Mouse (Mus musculus) liver, embryonic 13.5 days (tissue): ENCODE results near the gene Eef1g. TPM values are rescaled to one million over a fixed set of nuclear protein-coding genes. Genes with fewer than 3 reads are reported as not detected.
A peak's percentile ranks its signal among the peaks of the same experiment; 100 is the strongest.
"Not testable (repeated sequence)": the region's sequence is repeated elsewhere in the genome, so short reads cannot be mapped to it uniquely, and the experiment has no call there.

ENCODE experiments used
- ATAC-seq: fragments of 200-750 bp; cut with Nextera tagmentation; 2 replicates; pipeline ENCODE4 v1.8.0; 2017; ENCODE audit warnings: low read depth, mild to moderate bottlenecking, moderate number of reproducible peaks, moderate library complexity
- DNase-seq: peaks from one replicate; pipeline ENCODE4 v3.0.0; 2022
- H3K27ac ChIP-seq: fragments of 300-500 bp; sonication (generic); 2 replicates; pipeline ENCODE4 v1.5.1; 2015; ENCODE audit warnings: moderate library complexity, mild to moderate bottlenecking, inconsistent platforms
- H3K27me3 ChIP-seq: fragments of 300-500 bp; sonication (generic); 2 replicates; pipeline ENCODE4 v1.6.1; 2015; ENCODE audit warnings: mild to moderate bottlenecking, inconsistent platforms
- H3K36me3 ChIP-seq: fragments of 300-500 bp; sonication (generic); 2 replicates; pipeline ENCODE4 v1.6.1; 2015; ENCODE audit warnings: mild to moderate bottlenecking, inconsistent platforms
- H3K4me1 ChIP-seq: fragments of 300-500 bp; sonication (generic); replicated peaks from 2 replicates; pipeline ENCODE4 v1.6.1; 2015; ENCODE audit warnings: inconsistent platforms
- H3K4me2 ChIP-seq: fragments of 300-500 bp; sonication (generic); 2 replicates; pipeline ENCODE4 v1.6.1; 2015; ENCODE audit warnings: inconsistent platforms, mild to moderate bottlenecking, moderate library complexity
- H3K4me3 ChIP-seq: fragments of 300-500 bp; sonication (generic); replicated peaks from 2 replicates; pipeline ENCODE4 v1.5.1; 2015; ENCODE audit warnings: mild to moderate bottlenecking, inconsistent platforms
- H3K9ac ChIP-seq: fragments of 300-500 bp; sonication (generic); 2 replicates; pipeline ENCODE4 v1.6.1; 2015; ENCODE audit warnings: mild to moderate bottlenecking, inconsistent platforms
- H3K9me3 ChIP-seq: fragments of 300-500 bp; sonication (generic); replicated peaks from 2 replicates; pipeline ENCODE4 v1.6.1; 2016; ENCODE audit warnings: inconsistent platforms
- WGBS: fragments of 180-500 bp; shearing (Covaris S2); methylation state at CpG from one replicate; pipeline ENCODE4 v1.1.7; 2015; ENCODE audit not compliant: insufficient replicate concordance; 5-methylcytosine and 5-hydroxymethylcytosine counted together
- polyA plus RNA-seq: library from polyadenylated mRNA; unstranded; fragments of >200 nt; fragmentation: Nextera tagmentation; extraction: Ambion mirVana; gene quantifications from 2 replicates; pipeline ENCODE4 v1.2.1, GENCODE M21; 2015

Eef1g gene
- polyA plus RNA-seq, 1 experiment from 2014 or later: 298 TPM

DNA sequence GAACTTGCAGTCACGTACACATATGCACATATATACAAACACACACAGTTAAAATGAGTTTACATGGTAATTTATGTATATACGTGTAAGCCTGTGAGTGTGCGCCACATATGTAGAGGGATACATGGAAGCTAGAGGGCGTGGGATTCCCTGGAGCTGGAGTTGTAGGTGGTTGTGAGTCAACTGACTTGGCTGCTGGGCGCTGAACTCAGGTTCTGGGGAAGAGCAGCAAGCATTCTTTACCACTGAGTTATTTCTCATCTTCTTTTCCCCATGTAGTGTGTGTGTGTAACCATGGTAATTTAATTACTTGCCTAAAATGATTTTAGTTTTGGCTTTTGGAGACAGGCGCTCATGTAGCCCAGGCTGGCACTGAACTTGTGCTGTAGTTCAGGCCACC, 29.8 kb downstream of the Eef1g start:
- H3K9ac ChIP-seq: no peak overlapping the region
- 75% methylated on average over 6 of the region's 6 CpGs for WGBS
- no peak overlapping the region for H3K4me3 ChIP-seq
- no peak overlapping the region for H3K27ac ChIP-seq
- H3K36me3 ChIP-seq: no peaks in the 10 kb centered on the region
- DNase-seq (no peak), ATAC-seq (no peak)
- H3K9me3 ChIP-seq: no peaks in the 10 kb centered on the region
- no peak overlapping the region for H3K4me2 ChIP-seq
- peaks cover 5% of the 10 kb centered on the region for H3K27me3 ChIP-seq
- peaks cover 31% of the 10 kb centered on the region for H3K4me1 ChIP-seq

DNA sequence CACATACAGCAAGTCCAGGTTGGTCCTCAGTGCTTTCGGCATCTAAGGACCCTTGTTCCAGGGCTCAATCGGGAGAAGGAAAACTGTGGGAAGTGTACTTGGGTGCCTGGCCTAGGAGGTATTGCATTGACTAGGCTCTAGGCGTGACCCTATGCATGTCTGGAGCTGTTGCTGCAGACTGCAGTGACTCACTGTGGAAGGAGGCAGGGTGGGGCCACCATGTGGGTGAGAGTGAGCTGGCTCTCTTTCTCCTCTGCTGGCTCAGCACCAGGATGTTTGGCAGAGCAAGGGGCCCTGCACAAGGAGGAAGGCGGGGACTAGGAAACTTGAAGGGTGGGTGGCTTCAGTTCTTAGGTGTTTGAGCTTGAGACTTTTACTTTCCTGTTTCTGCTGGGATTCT, 30.7 kb downstream of the Eef1g start:
- Histone ChIP-seq H3K9ac (no peak overlapping the region), H3K9me3 (no peaks in the 10 kb centered on the region), H3K27ac (no peak overlapping the region), H3K4me2 (no peak overlapping the region), H3K4me3 (no peak overlapping the region), H3K36me3 (no peaks in the 10 kb centered on the region), H3K4me1 (peaks cover 28% of the 10 kb centered on the region), H3K27me3 (no peaks in the 10 kb centered on the region)
- WGBS: 44% methylated on average over 4 of the region's 4 CpGs
- peak; percentile 54 for DNase-seq
- peak; percentile 84 for ATAC-seq

DNA sequence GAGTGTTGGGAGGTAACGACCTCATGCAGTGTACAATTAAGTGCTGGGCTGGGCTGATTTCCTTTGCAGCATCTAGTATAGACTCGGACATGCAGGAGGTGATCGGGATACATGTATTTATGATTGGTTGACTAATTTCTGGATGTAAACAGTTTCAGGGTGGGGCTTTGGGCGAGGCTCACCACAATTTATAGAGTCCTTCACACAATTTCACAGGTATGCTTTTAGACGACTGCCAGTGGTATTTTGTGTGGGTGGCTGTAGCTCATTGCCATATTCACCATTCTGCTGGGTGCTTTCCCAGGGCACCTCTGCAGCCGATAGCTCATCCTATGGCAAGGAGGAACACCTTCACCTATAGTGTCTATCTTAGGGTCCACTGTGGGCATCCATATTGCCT, 31.7 kb downstream of the Eef1g start:
- no peak for ATAC-seq
- Histone ChIP-seq H3K27me3 (no peaks in the 10 kb centered on the region), H3K4me1 (peaks cover 20% of the 10 kb centered on the region), H3K27ac (no peak overlapping the region), H3K36me3 (no peaks in the 10 kb centered on the region), H3K4me3 (no peak overlapping the region), H3K9ac (no peak overlapping the region), H3K4me2 (no peak overlapping the region), H3K9me3 (no peaks in the 10 kb centered on the region)
- DNase-seq: no peak
- 64% methylated on average over 6 of the region's 6 CpGs for WGBS

DNA sequence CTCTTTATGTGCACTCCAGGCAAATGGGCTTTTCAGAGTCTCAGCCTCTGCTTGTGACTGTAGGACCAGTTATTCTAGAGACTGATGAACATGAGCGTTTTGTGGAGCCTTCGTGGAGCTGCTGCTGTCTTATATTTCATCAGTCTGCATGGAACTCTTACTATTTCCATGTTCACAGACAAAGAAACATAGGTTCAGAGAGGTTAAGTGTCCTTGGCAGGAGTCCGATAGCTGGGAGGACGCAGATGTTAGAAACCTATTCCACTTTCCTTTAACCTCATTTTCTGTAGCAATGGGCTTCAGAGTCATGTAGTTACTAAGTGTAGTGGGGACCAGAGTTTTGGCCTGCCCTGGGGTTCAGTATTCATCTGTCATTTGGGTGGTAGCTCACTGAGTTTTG, 32.4 kb downstream of the Eef1g start:
- H3K27ac ChIP-seq: no peak overlapping the region
- no peaks in the 10 kb centered on the region for H3K36me3 ChIP-seq
- no peak overlapping the region for H3K4me3 ChIP-seq
- ATAC-seq (no peak), DNase-seq (no peak)
- no peaks in the 10 kb centered on the region for H3K27me3 ChIP-seq
- H3K4me1 ChIP-seq: peaks cover 20% of the 10 kb centered on the region
- H3K9me3 ChIP-seq: no peaks in the 10 kb centered on the region
- no peak overlapping the region for H3K9ac ChIP-seq
- 83% methylated on average over 4 of the region's 4 CpGs for WGBS
- no peak overlapping the region for H3K4me2 ChIP-seq

DNA sequence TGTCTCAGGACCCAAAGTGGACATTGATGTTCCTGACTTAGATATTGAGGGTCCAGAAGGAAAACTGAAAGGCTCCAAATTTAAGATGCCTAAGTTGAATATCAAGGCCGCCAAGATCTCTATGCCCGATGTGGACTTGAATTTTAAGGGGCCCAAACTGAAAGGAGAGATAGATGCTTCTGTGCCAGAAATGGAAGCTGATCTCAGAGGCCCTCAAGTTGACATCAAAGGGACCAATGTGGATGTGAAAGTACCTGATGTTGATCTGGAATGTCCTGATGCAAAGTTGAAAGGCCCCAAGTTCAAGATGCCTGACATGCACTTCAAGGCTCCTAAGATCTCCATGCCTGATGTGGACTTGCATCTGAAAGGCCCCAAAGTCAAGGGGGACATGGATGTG, 40.1 kb downstream of the Eef1g start:
- not testable (repeated sequence) for H3K27me3 ChIP-seq, H3K4me2 ChIP-seq, H3K4me3 ChIP-seq, ATAC-seq, H3K27ac ChIP-seq, H3K4me1 ChIP-seq, H3K9me3 ChIP-seq, H3K36me3 ChIP-seq, DNase-seq, H3K9ac ChIP-seq
- WGBS: 69% methylated on average over 2 of the region's 2 CpGs

DNA sequence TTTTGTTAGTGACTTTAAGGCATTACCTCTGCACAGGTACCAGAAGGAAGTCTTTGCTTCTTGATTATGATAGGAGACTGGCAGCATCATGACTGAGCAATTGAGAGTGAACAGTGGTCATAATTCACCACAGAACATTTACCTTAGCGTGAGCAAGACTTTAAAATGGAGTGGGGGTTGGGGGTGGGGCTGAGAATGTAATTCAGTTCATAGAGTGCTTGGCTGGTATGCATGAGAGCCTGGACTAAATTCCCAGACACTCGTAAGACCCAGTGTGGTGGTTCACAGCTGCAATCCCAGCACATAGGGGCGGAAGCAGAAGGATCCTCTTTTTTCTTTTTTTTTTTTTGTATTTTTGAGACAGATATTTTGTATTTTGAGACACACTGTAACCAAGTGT, 52.5 kb downstream of the Eef1g start:
- DNase-seq: no peak
- ATAC-seq: no peak
- no peak overlapping the region for H3K9ac ChIP-seq
- no peaks in the 10 kb centered on the region for H3K4me1 ChIP-seq
- H3K36me3 ChIP-seq: no peaks in the 10 kb centered on the region
- no peaks in the 10 kb centered on the region for H3K27me3 ChIP-seq
- H3K9me3 ChIP-seq: no peaks in the 10 kb centered on the region
- no peak overlapping the region for H3K4me2 ChIP-seq
- no peak overlapping the region for H3K4me3 ChIP-seq
- no peak overlapping the region for H3K27ac ChIP-seq
- 72% methylated on average over 3 of the region's 3 CpGs for WGBS

DNA sequence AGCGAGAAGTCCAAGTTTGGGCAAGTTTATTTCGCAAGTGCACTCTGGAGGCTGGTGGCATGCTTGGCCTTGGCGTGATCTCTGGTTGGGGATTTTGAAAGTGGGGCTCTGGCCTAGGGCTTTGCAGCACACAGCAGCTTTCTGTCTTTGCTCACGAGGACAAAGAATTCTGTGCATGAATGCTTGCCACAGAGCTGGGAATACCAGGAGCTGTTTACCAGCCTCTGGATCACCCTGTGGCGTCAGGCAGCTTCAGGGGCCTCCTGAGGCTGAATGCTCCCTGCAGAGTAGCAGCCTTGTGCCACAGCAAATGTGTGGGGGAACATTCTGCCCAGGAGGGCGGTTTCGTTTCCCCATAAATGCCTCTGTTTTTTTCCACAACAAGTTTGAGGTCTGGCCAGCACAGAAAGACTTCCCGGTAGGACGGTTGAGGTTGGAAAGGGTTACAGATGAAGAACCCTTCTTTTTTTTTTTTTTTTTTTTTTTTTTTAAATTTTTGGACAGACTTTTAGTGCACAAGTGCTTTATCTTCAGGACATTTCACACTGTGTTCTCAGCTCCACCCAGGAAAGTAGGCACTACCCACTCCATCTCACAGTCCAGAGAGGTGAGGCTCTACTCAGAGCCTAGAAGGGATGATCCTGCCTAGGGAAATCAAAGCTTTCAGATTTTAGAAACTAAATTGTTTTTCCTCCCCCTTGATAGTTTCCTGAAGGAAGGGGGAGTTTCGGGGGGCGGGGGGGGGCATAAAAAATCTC, 56.4 kb downstream of the Eef1g start:
- no peak overlapping the region for H3K9ac ChIP-seq

DNA sequence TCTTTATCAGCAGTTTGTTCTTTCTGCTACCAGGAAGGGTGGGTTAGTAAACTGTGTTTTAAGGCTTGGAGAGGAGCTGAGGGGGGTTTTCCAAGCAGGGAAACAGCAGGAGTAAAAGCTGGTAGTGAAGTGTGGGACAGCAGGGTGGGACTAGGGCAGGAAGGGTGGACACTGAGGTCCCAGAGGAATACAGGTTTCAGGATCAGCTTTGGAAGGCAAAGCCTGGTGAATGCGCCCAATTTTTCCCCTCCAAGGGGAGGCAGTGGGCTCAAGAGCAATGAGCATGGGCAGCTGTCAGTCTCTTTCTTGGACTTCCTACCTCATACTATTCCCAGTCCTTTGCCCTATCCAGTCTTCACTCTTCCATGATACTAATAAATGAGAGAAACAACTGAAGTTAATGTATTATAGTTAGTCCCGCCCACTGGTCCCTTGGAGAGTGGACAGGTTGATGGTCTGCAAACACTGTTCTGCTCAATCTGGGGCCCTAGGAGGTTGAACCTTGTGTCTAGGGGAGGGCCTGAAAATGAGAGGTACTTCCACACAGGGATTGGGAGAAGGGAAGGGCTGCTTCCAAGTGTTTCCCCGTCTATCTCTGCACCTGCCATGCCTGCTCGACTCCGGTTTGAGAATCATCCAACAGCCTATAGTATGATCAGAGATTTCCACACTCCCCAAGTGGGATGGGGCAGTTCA, 58.9 kb downstream of the Eef1g start:
- no peaks in the 10 kb centered on the region for H3K36me3 ChIP-seq
- ATAC-seq (no peak), DNase-seq (no peak)
- no peaks in the 10 kb centered on the region for H3K27me3 ChIP-seq
- H3K4me3 ChIP-seq: no peak overlapping the region
- no peaks in the 10 kb centered on the region for H3K9me3 ChIP-seq
- no peak overlapping the region for H3K9ac ChIP-seq
- H3K4me1 ChIP-seq: peaks cover 12% of the 10 kb centered on the region; the same call in 1 of the 2 replicates
- H3K4me2 ChIP-seq: no peak overlapping the region
- WGBS: 76% methylated on average over 5 of the region's 5 CpGs
- H3K27ac ChIP-seq: no peak overlapping the region

More for the DNA sequence above, 56.4 kb downstream of the Eef1g start:
- WGBS: 62% methylated on average over 11 of the region's 11 CpGs
- H3K4me2 ChIP-seq: no peak overlapping the region
- H3K4me1 ChIP-seq: peaks cover 12% of the 10 kb centered on the region; the same call in 1 of the 2 replicates
- ATAC-seq (no peak; the same call in 1 of the 2 replicates), DNase-seq (no peak)
- no peaks in the 10 kb centered on the region for H3K36me3 ChIP-seq
- H3K9me3 ChIP-seq: no peaks in the 10 kb centered on the region
- H3K4me3 ChIP-seq: no peak overlapping the region
- H3K27ac ChIP-seq: no peak overlapping the region
- no peaks in the 10 kb centered on the region for H3K27me3 ChIP-seq

DNA sequence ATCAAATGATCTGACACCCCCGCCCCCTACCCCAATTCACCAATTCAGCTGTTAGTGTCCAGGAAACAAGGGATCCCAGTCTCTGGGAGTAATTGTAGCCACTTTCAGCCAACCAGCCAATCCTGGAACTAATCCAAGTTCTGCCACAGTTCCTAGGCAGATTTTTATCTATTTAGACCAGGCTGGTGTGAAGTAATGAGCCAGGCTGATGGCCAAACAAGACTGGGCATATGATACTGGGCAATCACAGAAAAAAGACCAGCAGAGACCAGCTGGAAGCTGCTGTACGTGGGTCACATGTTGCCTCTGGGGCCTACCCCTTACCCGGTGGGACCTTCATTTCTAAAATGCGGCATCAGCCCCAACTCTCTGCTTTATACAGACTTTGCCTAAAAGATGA, 59.8 kb downstream of the Eef1g start:
- ATAC-seq (no peak), DNase-seq (no peak)
- Histone ChIP-seq H3K4me1 (peaks cover 12% of the 10 kb centered on the region; the same call in 1 of the 2 replicates), H3K9ac (no peak overlapping the region), H3K27me3 (no peaks in the 10 kb centered on the region), H3K36me3 (no peaks in the 10 kb centered on the region), H3K4me2 (no peak overlapping the region), H3K9me3 (no peaks in the 10 kb centered on the region), H3K4me3 (no peak overlapping the region), H3K27ac (no peak overlapping the region)
- WGBS: 69% methylated on average over 4 of the region's 4 CpGs

DNA sequence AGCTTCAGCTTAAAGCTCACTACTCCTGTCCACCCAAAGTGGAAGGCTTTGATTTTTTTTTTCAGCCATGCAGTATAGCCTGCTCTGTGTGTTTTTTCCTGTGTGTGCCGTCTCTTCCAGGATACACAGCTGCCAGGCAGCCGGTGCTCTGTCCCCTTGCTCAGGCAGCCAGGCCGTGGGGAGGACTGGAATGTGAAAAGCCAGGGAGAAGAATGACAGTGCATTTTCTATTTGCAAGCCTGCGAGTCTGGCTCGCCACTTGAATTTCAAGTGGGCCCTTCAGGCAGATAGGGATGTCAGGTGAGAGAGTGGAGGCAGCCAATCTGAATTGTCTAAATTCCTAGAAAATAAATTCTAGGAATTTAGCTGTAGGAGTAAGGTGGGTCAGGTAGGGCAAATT, 61.0 kb downstream of the Eef1g start:
- Histone ChIP-seq H3K27ac (no peak overlapping the region), H3K4me3 (no peak overlapping the region), H3K9ac (no peak overlapping the region), H3K4me1 (peaks cover 16% of the 10 kb centered on the region), H3K4me2 (no peak overlapping the region), H3K36me3 (no peaks in the 10 kb centered on the region), H3K27me3 (no peaks in the 10 kb centered on the region), H3K9me3 (no peaks in the 10 kb centered on the region)
- ATAC-seq: no peak
- DNase-seq: no peak
- 36% methylated on average over 5 of the region's 5 CpGs for WGBS
